Mouse (Mus musculus) olfactory bulb, adult 2 months (tissue): ENCODE data around the gene AC131692.1. TPM values are rescaled to one million over a fixed set of nuclear protein-coding genes. Genes with fewer than 3 reads are reported as not detected.

Experiments
- H3K27ac ChIP-seq: fragments of 200-500 bp; 2 replicates; pipeline ENCODE4 v1.5.1; 2012; ENCODE audit warnings: low read depth, low read length; ENCODE audit not compliant: insufficient read depth
- H3K4me1 ChIP-seq: fragments of 200-500 bp; 2 replicates; pipeline ENCODE4 v1.6.1; 2012; ENCODE audit warnings: low read length; ENCODE audit not compliant: control insufficient read depth, insufficient read depth
- H3K4me3 ChIP-seq: fragments of 200-500 bp; 2 replicates; pipeline ENCODE4 v1.5.1; 2012; ENCODE audit warnings: mild to moderate bottlenecking, low read depth, low read length, moderate library complexity; ENCODE audit not compliant: insufficient read depth
- CTCF ChIP-seq: fragments of 200-500 bp; IDR thresholded peaks from 2 replicates; pipeline ENCODE4 v1.5.1; 2012; ENCODE audit warnings: low read depth, mild to moderate bottlenecking, low read length, moderate library complexity; ENCODE audit not compliant: insufficient read depth
- POLR2A ChIP-seq: fragments of 200-500 bp; IDR thresholded peaks from 2 replicates; pipeline ENCODE4 v1.6.1; 2012; ENCODE audit warnings: mild to moderate bottlenecking, low read depth, low read length, moderate library complexity; ENCODE audit not compliant: insufficient read depth
- WGBS: fragments of 180-500 bp; shearing (Covaris S2); methylation state at CpG from one replicate; pipeline ENCODE4 v1.1.7; 2018; 5-methylcytosine and 5-hydroxymethylcytosine counted together
- polyA plus RNA-seq: library from polyadenylated mRNA; stranded (reverse); fragments of >200 nt; gene quantifications from 2 replicates; pipeline ENCODE4 v1.2.4, GENCODE M21; 2012; ENCODE audit warnings: low replicate concordance; ENCODE audit not compliant: missing spikeins, insufficient read depth, insufficient read length

Gene AC131692.1
- polyA plus RNA-seq, 1 experiment = not detected

GRCm38 (mm10) chr19:6136397-6136796, 42.2 kb downstream of the AC131692.1 start:
- WGBS = 84% methylated on average over 3 of the region's 3 CpGs
- Histone ChIP-seq H3K27ac (no peak overlapping the region), H3K4me1 (peaks cover 11% of the 10 kb centered on the region), H3K4me3 (no peak overlapping the region)
- no peak for TF ChIP-seq POLR2A
- TF ChIP-seq CTCF = no peak

GRCm38 (mm10) chr19:6139701-6140100, 45.5 kb downstream of the AC131692.1 start:
- Histone ChIP-seq H3K27ac (no peak overlapping the region), H3K4me3 (peak overlapping the region; percentile 14; the same call in 1 of the 2 replicates), H3K4me1 (peaks cover 11% of the 10 kb centered on the region)
- TF ChIP-seq CTCF (no peak), POLR2A (no peak)
- 87% methylated on average over 6 of the region's 6 CpGs for WGBS

GRCm38 (mm10) chr19:6140374-6140677, 46.1 kb downstream of the AC131692.1 start:
- Histone ChIP-seq H3K4me1 (peaks cover 11% of the 10 kb centered on the region), H3K27ac (peak overlapping the region; percentile 86), H3K4me3 (peak overlapping the region; percentile 73)
- WGBS = under 1% methylated on average over 16 of the region's 16 CpGs
- TF ChIP-seq POLR2A (no peak), CTCF (no peak)

DNA sequence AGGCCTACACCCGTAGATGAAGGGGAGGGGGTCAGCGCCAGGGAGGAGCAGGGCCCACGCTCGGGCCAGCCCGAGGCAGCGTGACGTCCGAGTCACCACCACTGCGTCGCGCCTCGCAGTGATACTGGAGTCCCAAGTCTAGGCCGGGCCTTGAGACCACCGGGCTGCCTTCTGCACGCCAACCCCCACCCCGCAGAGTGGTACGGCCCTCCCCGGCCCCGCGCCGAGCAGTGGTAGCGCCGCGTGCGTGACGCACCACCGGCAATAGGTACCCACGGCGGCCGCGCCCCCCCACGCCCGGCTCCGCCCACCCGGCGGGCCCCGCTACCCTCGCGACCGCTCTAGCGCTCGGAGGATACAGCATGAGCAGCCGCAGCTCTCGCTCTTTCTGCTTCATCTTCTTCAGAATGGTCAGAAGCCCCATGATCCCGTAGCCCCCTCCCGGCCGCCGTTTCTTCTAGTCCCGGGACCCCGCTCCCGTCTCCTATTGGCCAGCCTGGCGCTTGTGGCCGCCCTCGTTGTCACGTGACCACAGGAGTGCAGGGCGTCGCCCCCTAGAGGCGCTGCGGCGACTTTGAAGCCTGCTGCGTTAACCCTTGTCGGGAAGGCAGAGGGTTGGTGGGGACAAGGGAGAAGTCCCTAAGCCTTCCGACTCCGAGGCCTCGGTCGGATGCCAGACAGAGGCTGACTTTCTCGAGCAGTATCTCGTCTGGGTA, 46.6 kb downstream of the AC131692.1 start, which contains the start of gene Batf2:
Gene Batf2, plus strand, starts transcription at position 306 of the 716 bp plus-strand sequence.
- peak within 1 kb of the TSS; percentile 73 for H3K4me3 ChIP-seq
- 1% methylated on average over 68 of the region's 68 CpGs for WGBS
- H3K4me1 ChIP-seq = peaks cover 11% of the 10 kb centered on the region
- peak within 1 kb of the TSS; percentile 98 for H3K27ac ChIP-seq
- TF ChIP-seq POLR2A = peak; percentile 41; the same call in 1 of the 2 replicates
- TF ChIP-seq CTCF = peak; percentile 90

DNA sequence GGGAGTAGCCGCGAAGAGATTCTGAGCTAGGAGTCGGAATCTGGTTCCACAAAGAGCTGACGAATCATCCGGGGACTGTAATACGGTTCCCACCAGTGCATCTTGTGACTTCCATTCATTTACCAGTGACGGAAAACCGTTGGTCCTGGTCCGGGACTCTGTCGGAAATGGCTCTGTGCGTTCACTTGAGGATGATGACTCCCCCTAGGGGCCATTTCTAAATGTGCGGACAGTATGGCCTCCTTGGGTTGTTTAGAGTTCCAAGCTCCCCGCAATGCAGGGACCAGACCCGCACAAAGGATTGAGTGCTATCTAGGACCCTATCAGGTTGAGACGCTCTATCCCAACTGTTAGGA, 47.2 kb downstream of the AC131692.1 start, which contains the start of gene Arl2:
Gene Arl2, minus strand, starts transcription at position 155 of the 356 bp plus-strand sequence.
- TF ChIP-seq CTCF (no peak), POLR2A (no peak)

DNA sequence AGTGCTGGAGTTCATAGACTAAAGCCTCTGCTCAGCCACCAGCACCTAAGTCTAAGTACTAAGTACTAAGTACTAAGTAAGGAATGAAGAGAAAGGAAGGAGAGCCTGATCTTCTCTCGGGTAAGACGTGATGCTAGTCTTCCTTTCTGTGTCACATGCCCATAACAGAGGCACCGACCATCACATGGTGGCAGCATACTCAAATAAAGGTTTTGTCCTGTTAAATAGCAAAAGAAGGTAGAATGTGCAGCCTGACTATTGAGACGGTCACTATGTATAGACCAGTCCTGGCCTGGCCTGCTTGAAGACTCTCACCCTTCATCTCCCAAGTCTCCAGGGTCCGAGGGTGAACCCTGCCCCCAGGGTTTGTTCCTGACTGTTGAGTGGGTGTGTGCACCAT, 50.6 kb downstream of the AC131692.1 start:
- TF ChIP-seq POLR2A (no peak), CTCF (no peak)
- Histone ChIP-seq H3K4me3 (no peak overlapping the region), H3K27ac (no peak overlapping the region), H3K4me1 (peaks cover 2% of the 10 kb centered on the region)
- WGBS = 81% methylated on average over 5 of the region's 5 CpGs

More for the DNA sequence above, 47.2 kb downstream of the AC131692.1 start, which contains the start of gene Arl2:
- peak within 1 kb of the TSS; percentile 73 for H3K4me3 ChIP-seq
- 0% methylated on average over 15 of the region's 15 CpGs for WGBS
- peaks cover 11% of the 10 kb centered on the region for H3K4me1 ChIP-seq
- peak within 1 kb of the TSS; percentile 98 for H3K27ac ChIP-seq

Other genes with a start within 250 kb of the AC131692.1 start
- not detected in 2 replicates for gene Frmd8, start 219.1 kb upstream of the AC131692.1 start, polyA plus RNA-seq
- not detected in 2 replicates for gene Slc25a45, start 216.6 kb upstream of the AC131692.1 start, polyA plus RNA-seq
- not detected in 2 replicates for gene Tigd3, start 200.3 kb upstream of the AC131692.1 start, polyA plus RNA-seq
- gene Dpf2, start 181.4 kb upstream of the AC131692.1 start, polyA plus RNA-seq = not detected in 2 replicates
- not detected in 2 replicates for gene Cdc42ep2, start 169.6 kb upstream of the AC131692.1 start, polyA plus RNA-seq
- gene Pola2, start 130.2 kb upstream of the AC131692.1 start, polyA plus RNA-seq = not detected in 2 replicates
- not detected in 2 replicates for gene Slc22a20, start 108.3 kb upstream of the AC131692.1 start, polyA plus RNA-seq
- gene Capn1, start 78.5 kb upstream of the AC131692.1 start, polyA plus RNA-seq = not detected in 2 replicates
- not detected in 2 replicates for gene Syvn1, start 47.8 kb upstream of the AC131692.1 start, polyA plus RNA-seq
- not detected in 2 replicates for gene Mrpl49, start 36.6 kb upstream of the AC131692.1 start, polyA plus RNA-seq
- gene Fau, start 36.6 kb upstream of the AC131692.1 start, polyA plus RNA-seq = 1,126 and 1,387 TPM in 2 replicates
- gene Znhit2, start 33.2 kb upstream of the AC131692.1 start, polyA plus RNA-seq = not detected in 2 replicates
- not detected in 2 replicates for gene Tm7sf2, start 26.0 kb upstream of the AC131692.1 start, polyA plus RNA-seq
- not detected in 2 replicates for gene Vps51, start 17.2 kb upstream of the AC131692.1 start, polyA plus RNA-seq
- gene Tmem262, start 14.4 kb upstream of the AC131692.1 start, polyA plus RNA-seq = not detected in 2 replicates
- not detected in 2 replicates for gene Gm28374, start 12.2 kb upstream of the AC131692.1 start, polyA plus RNA-seq
- gene Zfpl1, start 9.5 kb upstream of the AC131692.1 start, polyA plus RNA-seq = not detected in 2 replicates
- not detected in 2 replicates for gene Cdca5, start 9.4 kb upstream of the AC131692.1 start, polyA plus RNA-seq
- gene Naaladl1, start 11.4 kb downstream of the AC131692.1 start, polyA plus RNA-seq = not detected in 2 replicates
- not detected in 2 replicates for gene Sac3d1, start 24.2 kb downstream of the AC131692.1 start, polyA plus RNA-seq
- gene Snx15, start 33.9 kb downstream of the AC131692.1 start, polyA plus RNA-seq = not detected in 2 replicates
- gene Batf2, start 46.6 kb downstream of the AC131692.1 start, polyA plus RNA-seq = not detected in 2 replicates
- not detected in 2 replicates for gene Arl2, start 47.1 kb downstream of the AC131692.1 start, polyA plus RNA-seq
- gene Majin, start 90.0 kb downstream of the AC131692.1 start, polyA plus RNA-seq = not detected in 2 replicates
- not detected in 2 replicates for gene Gpha2, start 132.0 kb downstream of the AC131692.1 start, polyA plus RNA-seq
- not detected in 2 replicates for gene Ppp2r5b, start 141.5 kb downstream of the AC131692.1 start, polyA plus RNA-seq
- not detected in 2 replicates for gene Atg2a, start 147.2 kb downstream of the AC131692.1 start, polyA plus RNA-seq
- gene Ehd1, start 182.3 kb downstream of the AC131692.1 start, polyA plus RNA-seq = not detected in 2 replicates
- not detected in 2 replicates for gene Cdc42bpg, start 212.0 kb downstream of the AC131692.1 start, polyA plus RNA-seq
- gene Men1, start 240.6 kb downstream of the AC131692.1 start, polyA plus RNA-seq = not detected in 2 replicates
- 158 TPM in 1 of 2 replicates, not detected in the other for gene Map4k2, start 246.7 kb downstream of the AC131692.1 start, polyA plus RNA-seq